Mouse (Mus musculus): ENCODE results near the gene Cdkn2a. TPM values are rescaled to one million over a fixed set of nuclear protein-coding genes. Genes with fewer than 3 reads are reported as not detected.

Cdkn2a gene
- total RNA-seq (2012; rRNA removed), result 26.9 and 53.4 TPM in 2 replicates

GRCm38 (mm10) chr4:89294486-89295440 lies at the start of gene Cdkn2a:
TSS of gene Cdkn2a (minus strand) at chr4:89294653.
- Histone ChIP-seq H3K27ac (ENCODE audit: insufficient read depth, low read depth, low read length, poor library complexity, severe bottlenecking) (no peak within 1 kb of the TSS), H3K4me3 (ENCODE audit: insufficient read depth in 1 of 2, low read depth in 1 of 2, low read length in 2 of 2, poor library complexity in 1 of 2, severe bottlenecking in 1 of 2) (peak within 1 kb of the TSS; percentile 70 to 73), H3K9ac (ENCODE audit: insufficient read depth, low read depth, low read length, poor library complexity, severe bottlenecking) (peak within 1 kb of the TSS; percentile 71), H3K9me3 (ENCODE audit: control insufficient read depth, insufficient read depth, low read depth, low read length) (no peaks in the 10 kb centered on the region), H3K4me1 (ENCODE audit: control insufficient read depth in 2 of 2, insufficient read depth in 2 of 2, low read length in 2 of 2, poor library complexity in 1 of 2) (no peaks in the 10 kb centered on the region; a peak in 1 of 4 replicates), H3K36me3 (ENCODE audit: control insufficient read depth, insufficient read depth, low read length, poor library complexity, severe bottlenecking) (no peaks in the 10 kb centered on the region)
- TF ChIP-seq HCFC1 (IDR thresholded peaks at IDR 0.05; ENCODE audit: borderline replicate concordance, insufficient read depth, low read length) (0 out of 2 replicates have a peak, but pooled peaks have one; percentile 29), MAFK (IDR thresholded peaks at IDR 0.05; ENCODE audit: insufficient read depth, low read depth, low read length) (no peak), ZNF384 (IDR thresholded peaks at IDR 0.05; ENCODE audit: low read depth, low read length) (no peak), ZC3H11A (IDR thresholded peaks at IDR 0.05; ENCODE audit: borderline replicate concordance, low read depth, low read length) (no peak), CHD2 (IDR thresholded peaks at IDR 0.05; ENCODE audit: low read depth, low read length) (peak; percentile 67; the same call in 1 of the 2 replicates)
- peak; percentile 81 for DNase-seq (ENCODE audit: low read depth, low spot score)
- in situ Hi-C loops (cut with MboI; ENCODE audit: low sequenced_read_pairs in 2 of 2, unreplicated experiment in 2 of 2), result no loop called here

- H3K9me3 ChIP-seq (ENCODE audit: control insufficient read depth, insufficient read depth, low read depth, low read length), result no peaks in the 10 kb centered on the region
- in situ Hi-C loops (cut with MboI; ENCODE audit: low sequenced_read_pairs in 2 of 2, unreplicated experiment in 2 of 2), result no loop called here
- no peak overlapping the region for H3K4me3 ChIP-seq (ENCODE audit: insufficient read depth in 1 of 2, low read depth in 1 of 2, low read length in 2 of 2, poor library complexity in 1 of 2, severe bottlenecking in 1 of 2)
- TF ChIP-seq HCFC1 (IDR thresholded peaks at IDR 0.05; ENCODE audit: borderline replicate concordance, insufficient read depth, low read length) (no peak), ZC3H11A (IDR thresholded peaks at IDR 0.05; ENCODE audit: borderline replicate concordance, low read depth, low read length) (no peak), ZNF384 (IDR thresholded peaks at IDR 0.05; ENCODE audit: low read depth, low read length) (no peak), MAFK (IDR thresholded peaks at IDR 0.05; ENCODE audit: insufficient read depth, low read depth, low read length) (no peak), CHD2 (IDR thresholded peaks at IDR 0.05; ENCODE audit: low read depth, low read length) (no peak)
- no peak overlapping the region for H3K27ac ChIP-seq (ENCODE audit: insufficient read depth, low read depth, low read length, poor library complexity, severe bottlenecking)
- no peaks in the 10 kb centered on the region for H3K4me1 ChIP-seq (ENCODE audit: control insufficient read depth in 2 of 2, insufficient read depth in 2 of 2, low read length in 2 of 2, poor library complexity in 1 of 2)
- H3K36me3 ChIP-seq (ENCODE audit: control insufficient read depth, insufficient read depth, low read length, poor library complexity, severe bottlenecking), result no peaks in the 10 kb centered on the region
- no peak overlapping the region for H3K9ac ChIP-seq (ENCODE audit: insufficient read depth, low read depth, low read length, poor library complexity, severe bottlenecking)
- no peak for DNase-seq (ENCODE audit: low read depth, low spot score)
Observed at GRCm38 (mm10) chr4:89313461-89313860, 19.0 kb upstream of the Cdkn2a start.

GRCm38 (mm10) chr4:89310491-89311254 lies 16.2 kb upstream of the Cdkn2a start, which contains the start of gene Cdkn2b:
TSS of gene Cdkn2b (minus strand) at chr4:89311039.
- no peaks in the 10 kb centered on the region for H3K36me3 ChIP-seq (ENCODE audit: control insufficient read depth, insufficient read depth, low read length, poor library complexity, severe bottlenecking)
- peak within 1 kb of the TSS; percentile 79 to 87 for H3K4me3 ChIP-seq (ENCODE audit: insufficient read depth in 1 of 2, low read depth in 1 of 2, low read length in 2 of 2, poor library complexity in 1 of 2, severe bottlenecking in 1 of 2)
- in situ Hi-C loops (cut with MboI; ENCODE audit: low sequenced_read_pairs in 2 of 2, unreplicated experiment in 2 of 2), result no loop called here
- no peak for TF ChIP-seq MAFK (IDR thresholded peaks at IDR 0.05; ENCODE audit: insufficient read depth, low read depth, low read length)
- DNase-seq (ENCODE audit: low read depth, low spot score), result peak; percentile 89
- H3K4me1 ChIP-seq (ENCODE audit: control insufficient read depth in 2 of 2, insufficient read depth in 2 of 2, low read length in 2 of 2, poor library complexity in 1 of 2), result no peaks in the 10 kb centered on the region
- H3K27ac ChIP-seq (ENCODE audit: insufficient read depth, low read depth, low read length, poor library complexity, severe bottlenecking), result no peak within 1 kb of the TSS
- peak within 1 kb of the TSS; percentile 66 for H3K9ac ChIP-seq (ENCODE audit: insufficient read depth, low read depth, low read length, poor library complexity, severe bottlenecking)
- H3K9me3 ChIP-seq (ENCODE audit: control insufficient read depth, insufficient read depth, low read depth, low read length), result no peaks in the 10 kb centered on the region

- no peak for DNase-seq (ENCODE audit: low read depth, low spot score)
- Histone ChIP-seq H3K36me3 (ENCODE audit: control insufficient read depth, insufficient read depth, low read length, poor library complexity, severe bottlenecking) (no peaks in the 10 kb centered on the region), H3K4me3 (ENCODE audit: insufficient read depth in 1 of 2, low read depth in 1 of 2, low read length in 2 of 2, poor library complexity in 1 of 2, severe bottlenecking in 1 of 2) (peak overlapping the region; percentile 79 to 87), H3K9me3 (ENCODE audit: control insufficient read depth, insufficient read depth, low read depth, low read length) (no peaks in the 10 kb centered on the region), H3K9ac (ENCODE audit: insufficient read depth, low read depth, low read length, poor library complexity, severe bottlenecking) (no peak overlapping the region), H3K4me1 (ENCODE audit: control insufficient read depth in 2 of 2, insufficient read depth in 2 of 2, low read length in 2 of 2, poor library complexity in 1 of 2) (no peaks in the 10 kb centered on the region), H3K27ac (ENCODE audit: insufficient read depth, low read depth, low read length, poor library complexity, severe bottlenecking) (no peak overlapping the region)
- TF ChIP-seq CHD2 (IDR thresholded peaks at IDR 0.05; ENCODE audit: low read depth, low read length) (no peak), HCFC1 (IDR thresholded peaks at IDR 0.05; ENCODE audit: borderline replicate concordance, insufficient read depth, low read length) (no peak), ZNF384 (IDR thresholded peaks at IDR 0.05; ENCODE audit: low read depth, low read length) (no peak), ZC3H11A (IDR thresholded peaks at IDR 0.05; ENCODE audit: borderline replicate concordance, low read depth, low read length) (no peak), MAFK (IDR thresholded peaks at IDR 0.05; ENCODE audit: insufficient read depth, low read depth, low read length) (no peak)
- in situ Hi-C loops (cut with MboI; ENCODE audit: low sequenced_read_pairs in 2 of 2, unreplicated experiment in 2 of 2), result no loop called here
Observed at GRCm38 (mm10) chr4:89309996-89310395, 15.5 kb upstream of the Cdkn2a start.
